Mouse (Mus musculus) heart, postnatal 10 days (tissue): ENCODE measurements around the gene Il16. TPM values are rescaled to one million over a fixed set of nuclear protein-coding genes. Genes with fewer than 3 reads are reported as not detected.
"Not testable (repeated sequence)": the region's sequence is repeated elsewhere in the genome, so short reads cannot be mapped to it uniquely, and the experiment has no call there.

Experiments used
- DNase-seq, 2 experiments: peaks; one replicate each; pipeline ENCODE4 v3.0.0; 2021
- intact Hi-C: fragments of 180-260 bp; cut with DNase I; formaldehyde crosslinking; loops from one replicate; pipeline ENCODE4 v1.15.1; 2025
- total RNA-seq, 2 experiments: library from RNA; stranded (reverse); gene quantifications; 2 replicates each; pipeline ENCODE4 v1.2.3; 2021

The Il16 gene
- total RNA-seq, 2 experiments from 2014 or later: 8.1 to 11.1 TPM

- intact Hi-C loops: no loop called here
- no peak for DNase-seq
Observed at GRCm38 (mm10) chr7:83736341-83737115, 9.0 kb downstream of the Il16 start.

DNA sequence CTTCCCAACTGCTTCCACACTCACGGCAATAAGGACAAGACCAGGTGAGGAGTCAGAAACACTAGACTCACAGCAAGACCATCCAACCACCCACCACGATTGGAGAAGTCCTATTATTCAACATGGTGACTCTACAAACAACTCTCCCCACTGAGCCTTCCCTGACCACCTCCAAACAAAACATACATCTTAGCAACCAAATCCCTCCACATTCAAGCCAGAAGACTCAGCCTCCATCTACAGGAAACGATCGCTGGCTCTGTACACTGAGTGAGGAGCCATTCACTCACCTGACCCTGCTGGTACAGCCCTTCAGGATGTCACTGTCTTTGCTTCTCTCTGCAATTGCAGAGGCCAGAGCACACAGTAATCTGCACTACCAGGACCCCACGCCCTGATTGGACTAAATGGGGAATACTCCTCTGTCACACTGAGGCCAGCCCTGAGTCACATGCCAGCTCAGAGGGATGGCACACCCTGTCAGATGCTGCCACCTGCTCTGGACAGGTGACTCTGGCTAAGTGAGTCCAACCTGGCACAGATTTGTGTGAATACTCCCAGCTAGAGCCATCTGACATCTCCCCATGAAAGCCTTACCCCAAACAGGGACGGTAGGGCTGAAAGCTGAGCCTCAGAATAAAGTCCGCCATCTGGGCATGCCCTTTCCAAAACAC is 10.3 kb downstream of the Il16 start:
- intact Hi-C loops: no loop called here
- no peak for DNase-seq

DNA sequence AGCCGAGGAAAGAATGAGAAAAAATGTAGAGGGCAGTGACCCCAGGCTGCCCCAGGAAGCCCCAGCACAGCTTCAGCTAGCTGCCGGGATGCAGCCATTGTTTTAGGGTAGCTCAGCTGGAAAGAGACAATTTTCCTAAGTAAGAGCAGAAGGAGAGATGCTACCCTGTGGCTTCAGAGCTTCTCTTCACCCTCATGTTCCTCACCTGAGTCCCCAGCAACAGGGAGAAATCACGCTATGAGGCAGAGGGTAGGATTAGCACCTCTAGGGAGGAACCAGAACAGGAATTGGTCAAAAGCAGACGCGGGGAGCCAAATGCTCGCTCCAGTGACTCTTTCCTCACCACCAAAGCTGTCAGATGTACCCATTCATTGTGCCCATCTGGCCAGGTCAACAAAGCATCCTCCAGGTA is 10.8 kb downstream of the Il16 start:
- intact Hi-C loops: no loop called here
- DNase-seq: no peak

DNA sequence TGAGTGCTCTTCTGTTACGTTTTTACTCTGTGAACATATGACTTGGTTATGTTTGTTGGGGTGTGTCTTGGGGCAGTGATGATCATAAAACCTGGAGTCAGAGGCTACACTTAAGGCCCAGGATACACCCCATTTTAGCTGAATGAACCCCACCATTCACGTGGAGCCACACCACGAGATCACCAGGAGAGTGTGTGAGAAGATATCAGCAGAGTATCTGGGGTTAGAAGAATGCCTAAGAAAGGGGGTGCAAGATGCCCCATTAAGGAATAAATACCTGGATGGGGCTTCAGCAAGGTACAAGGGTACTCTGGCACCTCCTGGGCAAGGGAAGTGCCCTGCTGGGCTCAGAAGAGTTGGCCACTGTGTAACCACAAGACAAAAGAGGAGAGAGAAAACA is 11.3 kb downstream of the Il16 start:
- intact Hi-C loops: no loop called here
- DNase-seq: no peak

GRCm38 (mm10) chr7:83732781-83733180 is 12.7 kb downstream of the Il16 start:
- intact Hi-C loops: no loop called here

GRCm38 (mm10) chr7:83731961-83732666 is 13.4 kb downstream of the Il16 start:
- no peak for DNase-seq
- intact Hi-C loops: no loop called here

More at GRCm38 (mm10) chr7:83732781-83733180, 12.7 kb downstream of the Il16 start:
- DNase-seq: no peak

GRCm38 (mm10) chr7:83731297-83731696 is 14.2 kb downstream of the Il16 start:
- DNase-seq: no peak
- intact Hi-C loops: no loop called here

DNA sequence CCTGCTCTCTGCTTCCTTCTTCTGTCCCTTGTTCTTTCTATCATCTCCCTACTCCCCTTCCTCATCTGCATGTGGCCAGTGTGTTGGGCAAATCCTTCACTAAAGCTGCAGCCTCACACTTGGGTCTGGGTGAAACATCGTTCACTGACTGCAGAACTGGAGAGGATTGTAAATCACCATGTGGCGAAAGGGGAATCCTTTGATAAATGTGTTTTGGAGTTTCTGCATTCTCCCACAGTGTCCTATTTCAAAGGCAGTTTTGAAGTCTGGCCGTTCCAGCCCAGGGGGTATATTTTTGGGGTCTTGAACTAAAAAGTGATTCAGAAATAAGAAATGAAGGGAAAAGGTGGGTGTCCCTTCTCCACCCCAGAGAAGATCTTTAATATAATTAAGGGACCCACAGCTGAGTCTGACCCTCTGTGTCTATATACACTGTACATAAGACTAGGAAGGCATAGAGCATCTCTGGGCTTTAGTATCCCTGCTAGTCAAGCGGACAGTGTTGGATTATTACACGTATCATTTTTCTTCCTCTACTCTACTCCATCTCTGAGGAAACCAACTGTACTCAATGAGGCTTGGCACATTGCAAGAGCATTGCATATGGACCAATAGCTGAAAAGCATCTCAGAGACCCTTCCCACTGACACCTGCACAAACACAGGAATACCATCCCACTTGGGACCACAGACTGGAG is 18.4 kb downstream of the Il16 start:
- DNase-seq: no peak
- intact Hi-C loops: no loop called here

DNA sequence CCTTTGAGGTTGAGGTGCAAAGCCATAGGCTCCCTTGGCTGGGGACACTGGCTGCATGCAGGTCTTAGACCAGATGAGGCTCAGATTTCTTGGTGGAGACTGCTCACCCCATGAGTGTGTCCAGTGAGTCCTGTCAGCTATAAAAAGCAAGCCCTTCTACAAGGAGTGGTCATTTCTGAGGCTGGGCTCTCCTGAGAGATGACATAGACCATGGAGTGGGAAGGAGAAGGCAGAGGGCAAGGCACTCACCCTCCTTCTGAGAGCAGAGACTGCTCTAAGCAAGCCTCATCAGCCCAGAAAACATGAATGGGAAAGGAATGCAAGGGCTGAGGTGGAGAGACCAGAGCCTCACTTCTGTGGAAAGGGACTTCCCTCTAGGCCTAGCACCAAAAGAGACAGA is 19.7 kb downstream of the Il16 start:
- intact Hi-C loops: no loop called here
- DNase-seq: no peak

GRCm38 (mm10) chr7:83724541-83724940 is 21.0 kb downstream of the Il16 start:
- DNase-seq: no peak
- intact Hi-C loops: no loop called here

GRCm38 (mm10) chr7:83723954-83724353 is 21.6 kb downstream of the Il16 start:
- intact Hi-C loops: no loop called here
- no peak for DNase-seq

GRCm38 (mm10) chr7:83723221-83723620 is 22.3 kb downstream of the Il16 start:
- DNase-seq: peak; percentile 36 to 48
- intact Hi-C loops: no loop called here

- intact Hi-C loops: no loop called here
- peak in 1 of 2 experiments; percentile 20 for DNase-seq
Observed at GRCm38 (mm10) chr7:83722485-83722884, 23.0 kb downstream of the Il16 start.

DNA sequence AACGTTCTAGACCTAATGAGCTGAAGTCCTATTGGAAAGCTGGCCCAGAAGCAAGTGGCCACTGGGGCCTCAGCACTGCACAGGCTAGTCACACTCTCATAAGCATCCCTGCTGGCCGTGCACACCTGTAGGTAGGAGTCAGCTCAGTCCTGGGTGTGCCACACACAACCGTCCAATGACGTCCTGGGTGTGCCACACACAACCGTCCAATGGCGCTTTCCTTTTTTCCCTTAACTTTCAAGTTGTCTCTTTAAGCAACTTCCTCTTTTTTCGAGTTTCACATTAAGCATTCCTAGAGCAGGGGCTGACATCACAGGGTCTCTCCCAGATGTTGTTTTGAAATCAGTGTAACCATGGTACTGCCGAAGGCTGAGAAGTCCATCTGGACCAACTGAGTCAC is 25.3 kb downstream of the Il16 start:
- intact Hi-C loops: no loop called here
- DNase-seq: no peak

DNA sequence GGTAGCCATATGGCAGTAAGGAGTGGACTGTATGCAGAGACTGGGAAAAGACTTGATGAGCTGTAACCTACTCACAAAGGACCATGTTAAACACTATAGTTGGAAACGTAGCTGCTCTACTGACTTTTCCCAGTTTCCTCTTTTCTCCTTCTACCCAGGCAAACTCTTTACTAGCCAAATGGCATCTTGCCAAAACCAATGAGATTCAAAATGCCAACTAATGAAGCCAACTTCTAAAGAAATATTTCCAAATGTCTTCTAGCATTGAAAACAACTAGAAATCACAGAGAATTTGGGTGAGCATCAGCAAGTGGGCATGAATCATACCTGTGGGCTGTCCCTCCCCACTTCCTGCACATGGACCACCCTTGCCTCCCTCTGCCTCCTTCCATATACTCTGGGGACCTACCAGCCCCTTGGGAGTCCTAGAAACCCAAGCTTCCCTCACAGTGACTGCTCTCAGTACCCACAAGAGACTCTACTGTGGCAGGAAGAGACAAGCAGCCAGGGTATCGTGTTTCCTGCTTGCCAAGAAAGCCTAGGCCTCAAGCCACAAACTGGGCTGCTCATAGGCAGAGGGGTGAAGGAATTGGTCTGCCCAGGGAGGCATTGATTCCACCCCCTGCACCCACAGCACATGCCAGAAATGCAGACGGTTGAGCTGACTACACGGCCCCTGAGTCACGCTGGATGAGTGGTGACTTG is 28.4 kb downstream of the Il16 start:
- no peak for DNase-seq
- intact Hi-C loops: no loop called here

GRCm38 (mm10) chr7:83713639-83714038 is 31.9 kb downstream of the Il16 start:
- DNase-seq: no peak
- intact Hi-C loops: no loop called here

DNA sequence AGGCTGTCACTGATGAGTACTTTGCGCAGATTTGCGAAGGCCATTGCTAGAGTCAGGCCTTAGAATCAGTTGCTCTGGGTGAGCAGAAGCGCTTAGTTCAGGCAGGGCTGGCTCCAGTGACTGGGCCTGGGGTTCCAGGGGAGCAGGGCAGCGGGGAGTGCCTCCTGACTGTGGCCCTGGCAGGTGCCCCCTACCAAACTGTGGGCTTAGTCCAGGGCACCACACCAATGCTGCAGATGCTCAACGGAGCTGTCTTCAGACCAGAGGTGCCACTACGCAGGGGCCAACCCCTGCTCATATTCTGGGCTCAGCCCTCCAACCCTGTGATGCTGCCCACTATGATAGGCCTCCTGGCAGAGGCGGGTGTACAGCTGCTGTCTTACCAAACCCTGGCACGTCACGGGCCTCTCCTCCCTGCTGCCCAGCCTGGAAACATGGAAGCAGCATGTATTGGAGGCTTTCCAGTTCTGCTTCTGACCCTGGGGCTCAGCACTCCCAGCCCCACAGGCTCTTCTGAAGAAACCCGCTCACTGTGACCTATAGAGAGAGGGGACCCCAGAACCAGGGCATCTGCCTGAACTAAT is 33.8 kb downstream of the Il16 start:
- intact Hi-C loops, DNase-seq: not testable (repeated sequence)

GRCm38 (mm10) chr7:83703046-83703775 is 42.3 kb downstream of the Il16 start:
- DNase-seq: no peak
- intact Hi-C loops: no loop called here

GRCm38 (mm10) chr7:83699066-83699745 is 46.3 kb downstream of the Il16 start:
- no peak for DNase-seq
- intact Hi-C loops: no loop called here
